Mouse (Mus musculus) gastrocnemius, postnatal 36 days (tissue): ENCODE results near the gene Gm31371. TPM values are rescaled to one million over a fixed set of nuclear protein-coding genes. Genes with fewer than 3 reads are reported as not detected.
"Not testable (repeated sequence)": the region's sequence is repeated elsewhere in the genome, so short reads cannot be mapped to it uniquely, and the experiment has no call there.

ENCODE experiments used
- DNase-seq, 2 experiments: peaks; one replicate each; pipeline ENCODE4 v3.0.0; 2022
- intact Hi-C: fragments of 180-260 bp; cut with DNase I; formaldehyde crosslinking; loops from one replicate; pipeline ENCODE4 v1.15.1; 2025
- long read RNA-seq, 2 experiments: library from polyadenylated mRNA; stranded (forward); transcript quantifications; one replicate each; pipeline ENCODE4 v2.0.0; 2021
- total RNA-seq, 2 experiments: library from RNA; stranded (reverse); gene quantifications; 2 replicates each; pipeline ENCODE4 v1.2.3; 2021

Gene Gm31371
- not detected for total RNA-seq
- long read RNA-seq, experiment 1, result 0 reads
- long read RNA-seq, experiment 2, result 0 reads

- DNase-seq, intact Hi-C loops: not testable (repeated sequence)
Measured at GRCm38 (mm10) chr8:19903092-19903491, at the start of gene Gm31371. Gene Gm31371 (plus strand): TSS chr8:19903392.

- intact Hi-C loops, DNase-seq: not testable (repeated sequence)
Measured at GRCm38 (mm10) chr8:19906425-19907055, 3.3 kb downstream of the Gm31371 start.

- peak in 1 of 2 experiments; percentile 26 for DNase-seq
- intact Hi-C loops, result not testable (repeated sequence)
Measured at GRCm38 (mm10) chr8:19908841-19909321, 5.7 kb downstream of the Gm31371 start.

- intact Hi-C loops, DNase-seq: not testable (repeated sequence)
Measured at GRCm38 (mm10) chr8:19919086-19919485, 15.9 kb downstream of the Gm31371 start.

GRCm38 (mm10) chr8:19934274-19934673 is 31.1 kb downstream of the Gm31371 start:
- DNase-seq, result peak in 1 of 2 experiments; percentile 13
- intact Hi-C loops, result not testable (repeated sequence)

GRCm38 (mm10) chr8:19935541-19936030 is 32.4 kb downstream of the Gm31371 start:
- intact Hi-C loops, result not testable (repeated sequence)
- peak; percentile 3 to 11 for DNase-seq

GRCm38 (mm10) chr8:19960935-19961334 is 57.7 kb downstream of the Gm31371 start:
- no peak for DNase-seq
- intact Hi-C loops, result no loop called here

GRCm38 (mm10) chr8:19963766-19964165 is 60.6 kb downstream of the Gm31371 start:
- intact Hi-C loops, result not testable (repeated sequence)
- peak in 1 of 2 experiments; percentile 16 for DNase-seq

GRCm38 (mm10) chr8:19968151-19968550 is 65.0 kb downstream of the Gm31371 start:
- intact Hi-C loops, result not testable (repeated sequence)

GRCm38 (mm10) chr8:19975237-19975636 is 72.0 kb downstream of the Gm31371 start:
- DNase-seq, intact Hi-C loops: not testable (repeated sequence)

More at GRCm38 (mm10) chr8:19968151-19968550, 65.0 kb downstream of the Gm31371 start:
- peak; percentile 3 to 34 for DNase-seq

Other genes with a start within 250 kb of the Gm31371 start
- not detected for gene 4930467E23Rik, start 173.8 kb upstream of the Gm31371 start, total RNA-seq